Mouse (Mus musculus) gastrocnemius, postnatal 4 days (tissue): ENCODE results near the gene Ndufv2. TPM values are rescaled to one million over a fixed set of nuclear protein-coding genes. Genes with fewer than 3 reads are reported as not detected.

Source experiments
- DNase-seq, 2 experiments: peaks; one replicate each; pipeline ENCODE4 v3.0.0; 2021 to 2022; ENCODE audit warnings: low spot score in 2 of 2, mixed read lengths in 2 of 2
- long read RNA-seq, 2 experiments: library from polyadenylated mRNA; stranded (forward); transcript quantifications; one replicate each; pipeline ENCODE4 v2.0.0; 2021
- total RNA-seq, 2 experiments: library from RNA; stranded (reverse); gene quantifications; 2 replicates each; pipeline ENCODE4 v1.2.3; 2021

Gene Ndufv2
- total RNA-seq: 100 to 1,000 TPM; 447 to 482 TPM
- long read RNA-seq, experiment 1, transcript Ndufv2-203 (8 exons, 1,697 nt): major isoform, 444 of 466 reads
- long read RNA-seq, experiment 1, partial matches to known transcripts: 5 of 466 reads
- long read RNA-seq, experiment 1, other reads (novel, unspliced or antisense): 17 of 466 reads
- long read RNA-seq, experiment 2, transcript Ndufv2-203 (8 exons, 1,697 nt): major isoform, 373 of 394 reads
- long read RNA-seq, experiment 2, partial matches to known transcripts: 6 of 394 reads
- long read RNA-seq, experiment 2, other reads (novel, unspliced or antisense): 15 of 394 reads

- DNase-seq: peak; percentile 85 to 92
These were observed at the start of gene Ndufv2 for GRCm38 (mm10) chr17:66101380-66102330. Ndufv2 (minus strand) TSS chr17:66101559.

GRCm38 (mm10) chr17:66131212-66131611 lies 29.9 kb upstream of the Ndufv2 start:
- no peak for DNase-seq

GRCm38 (mm10) chr17:66130371-66130770 lies 29.0 kb upstream of the Ndufv2 start:
- DNase-seq: no peak

DNA sequence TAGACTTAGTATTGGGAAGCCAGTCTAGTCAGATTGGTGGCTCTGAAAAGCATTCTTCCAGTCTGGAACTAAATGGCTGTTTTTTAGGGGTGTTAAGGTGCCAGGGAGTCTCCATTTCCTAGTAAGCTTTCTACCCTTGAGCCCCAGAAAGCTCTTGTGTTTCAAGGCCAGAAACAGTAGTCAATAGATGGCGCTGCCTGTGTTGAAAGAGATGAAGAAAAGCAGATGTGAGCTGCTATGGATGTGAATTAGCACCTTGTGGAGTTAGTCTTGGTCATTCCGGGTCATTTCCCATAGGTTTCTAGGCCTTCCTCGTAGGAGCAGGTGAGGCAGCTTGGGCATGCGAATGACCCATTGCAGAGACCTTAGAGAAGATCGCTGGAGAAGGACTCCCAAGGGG lies 23.9 kb upstream of the Ndufv2 start:
- DNase-seq: no peak

GRCm38 (mm10) chr17:66123816-66124610 lies 22.7 kb upstream of the Ndufv2 start:
- no peak for DNase-seq

GRCm38 (mm10) chr17:66123066-66123815 lies 21.9 kb upstream of the Ndufv2 start, which contains the start of gene Ddx11:
Ddx11 (plus strand) TSS chr17:66123520.
- DNase-seq: peak; percentile 93 to 97

DNA sequence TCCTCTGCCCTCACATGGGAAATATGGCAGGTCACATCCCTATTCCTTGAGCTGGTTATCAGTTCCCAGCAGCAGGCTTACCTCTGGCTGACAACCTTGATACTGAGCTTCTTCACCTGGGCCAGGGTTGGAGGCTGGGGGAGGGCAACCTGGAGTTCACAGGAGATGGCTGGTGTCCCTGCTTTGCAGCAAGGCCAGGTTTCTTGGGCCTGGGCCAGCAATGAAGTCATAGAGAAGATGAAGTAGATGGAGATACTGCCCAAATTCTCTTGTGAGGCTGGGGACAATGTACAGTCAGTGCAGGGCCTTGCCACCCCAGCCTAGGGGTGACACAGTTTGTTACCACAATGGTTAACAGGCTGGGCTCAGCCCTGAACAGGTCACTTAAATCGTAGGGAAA lies 19.3 kb upstream of the Ndufv2 start:
- no peak for DNase-seq

DNA sequence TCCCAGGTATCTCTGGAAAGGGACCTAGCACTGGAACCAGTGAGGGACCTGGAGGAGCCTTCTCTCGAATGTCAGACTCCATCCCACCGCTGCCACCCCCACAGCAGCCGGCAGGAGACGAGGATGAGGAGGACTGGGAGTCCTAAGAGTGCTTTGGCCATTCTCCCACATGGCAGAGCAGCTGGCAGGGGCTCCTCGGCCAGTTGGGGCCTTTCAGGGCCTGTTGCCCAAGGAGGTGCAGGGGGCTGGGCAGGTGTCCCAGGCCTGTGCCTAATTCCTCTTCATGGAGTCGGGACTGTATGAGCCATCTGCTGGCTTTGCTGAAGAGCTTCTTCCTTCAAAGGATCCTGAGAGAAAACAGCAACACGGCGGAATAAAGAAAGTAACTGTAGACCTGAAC lies 17.6 kb upstream of the Ndufv2 start:
- no peak for DNase-seq

DNA sequence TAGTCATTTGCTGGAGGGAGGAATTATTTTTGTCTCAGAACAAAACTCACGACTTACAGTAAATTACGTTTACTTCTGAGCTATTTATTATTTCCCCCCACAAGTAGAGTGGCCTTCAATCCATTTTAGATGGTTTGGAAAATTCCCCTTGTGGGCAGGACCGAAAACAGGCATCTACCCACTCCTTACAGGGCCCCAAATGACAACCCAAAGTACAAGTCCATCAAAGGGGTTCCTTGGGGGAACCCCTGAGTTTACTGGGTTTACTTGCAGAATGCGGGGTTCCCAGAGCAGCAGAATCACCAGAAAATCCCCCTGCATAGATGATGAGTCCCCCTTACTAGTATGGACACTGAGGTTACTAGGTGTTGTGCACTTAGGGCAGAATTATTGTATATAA lies 10.8 kb upstream of the Ndufv2 start:
- DNase-seq: no peak

- DNase-seq: peak; percentile 83 to 91
These were observed 10.1 kb upstream of the Ndufv2 start, which contains the start of gene Washc1 for GRCm38 (mm10) chr17:66111402-66111959. Washc1 (plus strand) TSS chr17:66111545.

DNA sequence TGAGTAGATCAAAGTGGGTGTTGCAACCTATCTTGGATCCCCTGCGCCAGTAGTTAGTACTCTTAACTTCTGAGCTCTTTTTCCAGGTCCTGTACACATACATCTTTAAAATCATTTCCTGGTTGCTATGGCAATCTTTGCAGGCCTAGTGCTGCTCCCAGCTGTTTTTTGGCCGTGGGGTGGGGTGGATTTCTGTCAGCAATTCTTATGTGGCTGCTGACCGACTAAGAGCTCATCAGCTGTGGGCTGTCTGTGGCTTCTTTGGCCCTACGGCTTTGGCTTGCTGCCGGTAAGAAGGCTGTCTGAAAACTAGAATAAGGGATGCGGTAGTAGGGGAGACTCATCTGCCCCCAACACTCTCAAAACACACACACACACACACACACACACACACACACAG lies 9.4 kb upstream of the Ndufv2 start:
- peak in 1 of 2 experiments; percentile 37 for DNase-seq

DNA sequence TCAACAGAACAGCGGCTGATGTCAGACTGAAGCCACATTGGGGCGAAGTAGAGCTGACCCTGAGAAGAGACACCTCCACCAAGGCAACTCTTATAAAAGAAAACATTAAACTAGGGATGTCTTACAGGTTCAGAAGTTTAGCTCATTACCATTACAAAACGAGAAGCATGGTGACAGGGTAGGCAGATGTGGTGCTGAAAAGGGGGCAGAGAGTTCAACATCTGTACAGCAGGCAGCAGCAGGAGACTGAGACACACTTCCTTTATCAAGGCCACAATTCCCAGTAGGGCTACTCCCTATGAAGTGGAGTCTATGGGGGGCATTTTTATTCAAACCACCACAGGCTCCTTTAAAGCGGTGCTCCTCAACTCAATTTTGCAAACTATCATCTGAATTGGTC lies 6.8 kb upstream of the Ndufv2 start:
- no peak for DNase-seq

- no peak for DNase-seq
These were observed 6.1 kb upstream of the Ndufv2 start for GRCm38 (mm10) chr17:66107466-66107865.

DNA sequence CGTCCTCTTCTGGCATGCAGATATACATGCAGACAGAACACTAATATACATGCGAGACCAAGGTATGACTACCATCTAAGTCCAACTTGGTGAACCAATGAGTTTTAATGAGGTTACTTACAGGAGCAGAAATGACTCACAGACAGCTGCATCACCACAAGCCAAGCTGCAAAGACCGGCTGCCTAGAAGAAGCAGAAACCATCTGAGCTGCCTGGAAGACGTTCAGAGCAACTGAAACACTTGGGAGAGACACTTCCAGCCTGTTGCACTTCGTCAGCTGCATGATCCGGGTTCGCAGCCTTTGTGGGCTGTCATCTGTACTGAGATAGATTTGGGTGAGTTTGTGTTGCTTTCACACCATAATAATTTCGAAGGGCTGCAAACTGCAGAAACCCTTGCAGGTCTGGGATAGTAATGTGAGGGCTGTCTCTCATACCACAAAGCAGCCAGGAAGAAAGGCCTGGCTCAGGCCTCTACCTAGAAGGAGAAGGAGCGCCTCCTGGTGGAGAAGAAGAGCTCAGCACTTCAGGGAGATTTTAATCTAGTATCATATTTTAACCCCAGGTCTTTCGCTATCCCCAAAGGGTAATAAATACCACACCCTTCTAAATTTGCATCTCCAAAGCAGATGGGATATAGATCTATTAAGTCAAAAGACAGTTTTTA lies 5.4 kb upstream of the Ndufv2 start:
- DNase-seq: peak in 1 of 2 experiments; percentile 66

GRCm38 (mm10) chr17:66104076-66104475 lies 2.7 kb upstream of the Ndufv2 start:
- DNase-seq: no peak

DNA sequence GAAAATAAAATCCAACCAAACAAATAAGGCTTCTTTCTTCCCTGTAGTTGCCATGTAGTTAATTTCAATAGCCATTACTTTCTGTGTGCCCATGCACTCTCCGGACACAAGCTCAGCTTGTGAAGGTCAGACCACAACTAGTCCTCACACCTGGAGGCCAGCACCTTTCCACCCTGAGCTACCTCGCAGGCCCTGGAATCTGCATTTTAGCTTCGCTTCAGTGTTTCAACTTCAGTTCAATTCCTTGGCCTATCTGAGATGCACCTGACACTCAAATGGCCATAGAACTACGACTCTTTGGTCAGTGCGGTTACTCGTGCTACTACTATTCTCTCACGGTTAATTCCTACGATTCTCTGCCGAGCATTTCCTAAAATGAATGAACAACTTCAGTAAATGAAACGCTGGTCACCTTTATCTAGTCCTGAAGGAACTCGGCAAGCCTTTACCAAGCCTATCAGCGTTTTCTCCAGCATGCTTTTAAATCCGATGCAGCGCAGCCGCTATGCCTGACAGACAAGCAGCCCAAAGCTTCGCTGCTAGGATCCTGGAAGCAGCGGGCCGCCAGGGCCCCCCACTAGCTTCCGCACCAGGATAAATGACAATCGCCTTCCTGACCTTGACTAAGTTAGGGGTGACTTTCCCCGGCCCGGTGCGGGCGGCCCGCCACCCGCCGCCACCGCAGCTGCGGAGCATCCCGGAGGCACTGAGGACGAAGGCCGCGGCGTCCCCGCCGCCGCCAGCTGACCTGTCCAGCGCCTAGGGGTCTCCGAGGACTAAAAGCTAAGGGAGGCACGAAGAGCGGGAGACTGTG lies 586 bp downstream of the Ndufv2 start:
- peak in 1 of 2 experiments; percentile 36 for DNase-seq

GRCm38 (mm10) chr17:66092664-66093063 lies 8.7 kb downstream of the Ndufv2 start:
- DNase-seq: no peak

GRCm38 (mm10) chr17:66092065-66092464 lies 9.3 kb downstream of the Ndufv2 start:
- DNase-seq: no peak

GRCm38 (mm10) chr17:66091392-66091791 lies 10.0 kb downstream of the Ndufv2 start:
- no peak for DNase-seq
